Mouse (Mus musculus): ENCODE measurements around the gene Chrna9.

DNA sequence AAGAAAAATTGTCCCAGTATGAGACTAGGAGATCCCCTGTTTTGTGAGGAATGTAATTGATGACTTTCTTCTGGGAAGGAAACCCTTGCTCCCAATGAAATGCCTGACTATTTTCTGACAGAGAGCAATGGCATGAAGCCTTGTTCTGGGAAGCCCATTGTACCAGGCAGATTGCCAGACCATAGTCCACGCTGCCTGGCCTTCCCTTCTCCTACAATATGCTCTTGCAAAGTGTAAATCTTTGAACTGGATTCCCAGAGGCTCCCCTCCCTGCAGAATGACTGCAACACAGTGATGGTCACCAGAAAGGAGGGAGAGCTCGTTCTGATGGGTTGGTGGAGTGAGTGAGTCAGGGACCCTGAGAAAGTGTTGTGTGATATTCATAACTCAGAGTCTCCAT is 26.0 kb upstream of the Chrna9 start:
- TF ChIP-seq USF1 (IDR thresholded peaks at IDR 0.05; ENCODE audit: low read depth): no peak
- TF ChIP-seq TCF12 (IDR thresholded peaks at IDR 0.05; ENCODE audit: insufficient read depth, poor library complexity, severe bottlenecking): no peak
- TF ChIP-seq POLR2A (IDR thresholded peaks at IDR 0.05; ENCODE audit: insufficient read length, low read depth): no peak
- no peak for TF ChIP-seq E2F4 (IDR thresholded peaks at IDR 0.05; ENCODE audit: insufficient read depth)
- TF ChIP-seq SRF (IDR thresholded peaks at IDR 0.05; ENCODE audit: control insufficient read depth, insufficient read length, low read depth): no peak
- no peak for TF ChIP-seq POLR2AphosphoS2 (IDR thresholded peaks at IDR 0.05; ENCODE audit: insufficient read length, low read depth)
- no peak for TF ChIP-seq MAX (IDR thresholded peaks at IDR 0.05; ENCODE audit: low read depth)
- no peak for TF ChIP-seq MYOG (IDR thresholded peaks at IDR 0.05; ENCODE audit: control insufficient read depth in 1 of 3, insufficient read depth in 1 of 3, insufficient read length in 2 of 3, low read depth in 2 of 3)
